Mouse (Mus musculus) cerebral cortex, adult 2 months (tissue): Measurements from ENCODE around the gene Gtdc1.

ENCODE experiments used
- WGBS: fragments of 180-500 bp; shearing (Covaris S2); methylation state at CpG from one replicate; pipeline ENCODE4 v1.1.7; 2018; 5-methylcytosine and 5-hydroxymethylcytosine counted together

The Gtdc1 gene

DNA sequence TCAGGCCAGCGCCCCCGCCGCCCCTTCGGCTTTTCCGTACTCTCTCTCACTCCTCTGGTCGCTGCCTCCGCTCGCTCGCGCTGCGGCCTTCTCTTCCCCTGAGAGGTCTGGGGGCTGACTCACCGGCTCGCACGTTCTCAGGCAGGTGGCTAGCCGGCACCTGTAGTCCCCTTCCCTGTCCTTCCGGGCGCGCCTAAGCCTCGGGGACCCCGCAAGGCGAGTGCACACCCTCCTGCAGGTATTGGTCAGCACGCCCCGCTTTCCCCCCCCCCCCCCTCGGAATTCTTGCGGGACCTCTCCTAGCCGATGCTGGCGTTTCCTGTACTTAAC, at the start of gene Gtdc1:
TSS of gene Gtdc1 (minus strand) at position 176 of the 330 bp plus-strand sequence.
- under 1% methylated on average over 26 of the region's 27 CpGs for WGBS

DNA sequence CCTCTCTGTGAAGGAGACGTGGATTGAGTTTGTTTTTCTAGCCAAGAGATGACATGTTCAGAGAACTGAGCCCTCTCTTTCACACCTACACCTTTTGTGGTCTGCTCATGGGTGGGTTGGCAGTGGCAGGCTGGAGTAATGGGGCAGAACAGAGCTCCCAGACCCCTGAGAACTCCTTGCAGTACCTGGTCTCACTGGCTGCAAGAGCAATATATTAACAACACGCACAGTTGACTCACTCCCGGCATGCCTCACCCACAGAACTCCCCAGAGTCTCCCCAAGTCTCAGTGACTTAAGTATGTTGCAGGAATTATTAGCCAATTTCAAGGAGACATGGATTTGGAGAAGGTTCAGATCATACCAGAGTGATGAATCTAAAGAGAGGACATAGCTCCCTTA, 49.6 kb upstream of the Gtdc1 start:
- WGBS: 92% methylated on average over 3 of the region's 3 CpGs

DNA sequence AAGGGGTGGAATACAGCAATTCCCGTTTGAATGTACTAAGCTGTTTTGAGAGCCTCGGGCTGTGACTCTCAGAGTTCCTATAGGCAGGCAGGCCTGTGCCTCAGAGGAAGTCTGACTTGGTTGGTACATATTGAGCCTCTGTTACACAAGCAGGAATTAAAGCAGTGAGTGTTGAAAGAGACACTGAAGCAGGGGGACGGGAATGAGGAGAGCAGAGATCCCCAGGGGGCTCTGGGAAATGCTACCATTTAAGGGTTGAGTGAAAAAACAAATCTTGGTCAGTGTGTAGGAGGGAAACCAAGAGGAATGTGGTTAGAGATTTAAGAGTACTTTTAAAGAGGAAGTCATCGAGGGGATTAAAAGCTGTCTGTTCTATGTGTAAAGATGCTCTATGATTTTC, 49.0 kb upstream of the Gtdc1 start:
- WGBS: 67% methylated on average over 4 of the region's 4 CpGs

DNA sequence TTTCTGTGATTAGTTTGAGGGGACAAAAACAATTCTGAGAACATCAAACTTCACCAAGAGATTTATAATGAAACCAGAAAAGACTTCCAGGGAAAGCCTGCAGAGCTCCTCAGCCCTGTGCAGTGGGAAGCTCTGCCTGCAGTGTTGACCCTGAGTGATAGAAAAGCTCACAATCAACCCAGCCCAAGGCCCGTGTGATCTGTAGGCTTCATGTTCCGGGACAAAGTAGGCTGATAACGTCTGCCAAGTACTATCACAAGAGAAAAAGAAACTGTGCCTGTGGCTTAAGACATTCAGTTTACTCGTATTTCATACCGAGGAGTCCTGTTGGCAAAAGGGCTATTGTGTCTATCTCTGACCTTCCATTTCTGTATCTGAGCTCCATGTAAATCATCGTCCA, 46.4 kb upstream of the Gtdc1 start:
- 88% methylated on average over 6 of the region's 6 CpGs for WGBS

DNA sequence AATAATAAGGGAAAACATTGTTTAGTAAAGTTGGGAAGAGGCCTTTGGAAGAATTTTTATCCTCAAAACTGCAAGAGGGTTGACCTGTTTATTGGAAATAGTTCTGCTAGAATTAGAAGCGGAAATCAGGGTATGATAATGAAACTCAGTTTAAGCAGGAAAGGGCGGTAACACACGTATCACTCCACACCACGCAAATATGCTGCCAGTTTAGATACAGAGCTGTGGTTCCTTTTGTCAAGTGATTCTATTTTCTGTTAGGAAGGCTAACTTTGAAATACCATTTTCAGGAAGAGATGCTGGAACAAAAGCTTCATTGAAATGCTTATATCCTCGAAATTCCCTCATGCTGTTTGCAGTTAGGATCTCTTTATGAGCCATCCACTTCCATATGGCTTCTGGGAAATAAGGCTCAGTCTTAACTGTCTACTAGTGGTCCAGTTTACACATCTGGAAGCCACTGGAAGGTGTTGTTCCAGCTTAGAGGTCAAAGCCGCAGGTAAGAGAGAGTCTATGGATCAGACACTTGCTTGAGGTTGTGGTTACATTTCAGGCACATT, 42.7 kb upstream of the Gtdc1 start:
- WGBS: 65% methylated on average over 6 of the region's 6 CpGs

DNA sequence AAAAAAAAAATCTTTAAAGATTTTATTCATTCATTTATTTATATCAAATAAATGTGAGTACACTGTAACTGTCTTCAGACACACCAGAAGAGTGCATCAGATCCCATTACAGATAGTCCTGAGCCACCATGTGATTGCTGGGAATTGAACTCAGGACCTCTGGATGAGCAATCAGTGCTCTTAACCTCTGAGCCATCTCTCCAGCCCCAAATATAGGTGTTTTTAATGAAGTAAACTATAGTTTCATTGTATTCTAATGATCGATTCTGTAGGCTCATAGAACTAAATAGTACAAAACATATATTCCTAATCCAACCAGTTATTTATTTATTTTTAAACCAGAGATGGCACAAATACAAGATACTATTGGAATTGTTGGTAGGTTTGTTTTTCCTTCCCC, 42.2 kb upstream of the Gtdc1 start:
- 98% methylated on average over 1 of the region's 1 CpGs for WGBS

DNA sequence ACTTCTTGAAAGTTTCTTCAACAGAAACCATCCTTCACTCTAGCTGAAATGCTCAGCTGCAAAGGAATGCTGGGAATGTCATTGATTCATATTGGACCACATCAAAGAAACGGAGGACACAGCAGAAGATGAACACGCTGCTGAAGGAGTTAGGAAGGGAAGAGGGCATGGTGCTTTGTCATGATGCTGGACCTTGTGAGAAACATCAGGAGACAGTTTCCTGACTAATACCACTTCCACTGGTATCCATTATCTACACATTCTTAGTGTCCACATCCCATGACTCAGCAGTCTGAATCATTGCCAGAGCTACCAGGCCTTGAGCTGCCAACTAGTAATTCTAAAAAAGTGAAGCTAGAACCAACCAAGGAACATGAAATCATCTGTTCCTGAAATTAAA, 41.8 kb upstream of the Gtdc1 start:
- 89% methylated on average over 2 of the region's 2 CpGs for WGBS

DNA sequence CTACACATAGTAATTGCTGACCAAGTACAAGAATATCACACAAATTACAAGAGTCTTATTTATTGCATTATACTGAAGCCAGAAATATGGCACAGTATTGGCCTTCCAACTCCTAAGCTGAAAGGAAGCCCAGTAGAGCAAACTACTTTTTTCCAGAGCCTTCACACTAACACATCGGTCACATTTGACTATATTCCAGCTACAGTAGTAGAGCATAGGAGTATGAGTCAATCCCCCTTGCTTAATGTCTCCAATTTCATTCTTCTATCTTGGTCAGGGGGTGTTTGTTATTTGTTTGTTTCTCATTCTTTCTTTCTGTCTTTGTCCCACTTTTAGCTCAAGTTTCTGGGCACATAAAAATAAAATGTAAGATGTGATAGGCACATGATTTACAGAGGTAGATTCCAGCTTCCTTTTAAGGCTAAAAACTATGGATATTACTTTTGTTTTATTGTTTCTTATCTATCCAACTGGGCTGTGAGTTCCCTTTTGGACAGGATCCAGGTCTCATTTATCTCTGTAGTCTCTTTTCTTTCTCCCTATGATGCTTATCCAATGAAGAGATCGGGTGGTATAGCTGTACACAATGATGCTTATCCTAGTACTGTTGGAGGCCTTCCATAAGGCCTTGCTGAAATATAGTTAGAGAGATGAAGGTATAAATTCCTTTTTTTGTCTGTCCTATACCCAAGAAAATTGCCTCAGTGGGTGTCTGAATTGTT, 38.5 kb upstream of the Gtdc1 start:
- WGBS: 63% methylated on average over 2 of the region's 2 CpGs

DNA sequence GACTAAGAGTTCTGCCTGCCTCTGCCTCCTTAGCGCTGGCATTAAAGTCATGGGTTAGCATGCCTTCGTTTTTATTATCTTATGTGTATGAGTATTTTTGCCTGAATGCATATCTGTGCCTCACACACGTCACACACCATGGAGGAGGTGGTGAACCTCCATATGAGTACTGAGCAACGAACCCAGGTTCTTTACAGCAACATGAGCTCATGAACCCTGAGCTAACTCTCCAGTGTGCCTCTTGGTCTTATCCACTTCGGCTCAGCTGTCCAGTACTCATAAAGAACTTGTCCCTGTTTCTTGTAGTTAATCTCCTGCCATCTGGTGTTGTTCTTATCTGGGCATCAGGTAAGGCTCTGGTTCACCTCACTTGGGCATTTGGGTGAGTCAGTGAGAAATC, 35.2 kb upstream of the Gtdc1 start:
- 92% methylated on average over 5 of the region's 5 CpGs for WGBS

DNA sequence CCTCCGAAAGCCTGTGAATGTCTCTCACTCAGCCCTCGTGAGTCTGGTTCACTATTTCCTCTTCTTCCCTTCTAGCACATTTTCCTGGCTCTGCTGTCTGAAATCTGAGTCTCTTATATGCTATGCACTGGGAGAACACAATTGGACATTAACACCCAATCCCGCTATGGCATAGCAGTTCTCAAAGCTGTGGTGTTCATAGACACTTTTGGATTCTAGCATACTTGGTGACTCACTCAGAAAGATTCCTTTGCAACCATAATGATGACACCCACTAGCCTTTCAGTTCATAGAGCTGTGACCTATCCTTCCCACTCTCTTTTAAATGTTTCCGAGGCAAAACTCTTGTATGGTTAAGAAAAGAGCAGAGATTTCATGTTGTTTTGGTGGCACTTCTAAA, 33.7 kb upstream of the Gtdc1 start:
- WGBS: 73% methylated on average over 4 of the region's 4 CpGs

DNA sequence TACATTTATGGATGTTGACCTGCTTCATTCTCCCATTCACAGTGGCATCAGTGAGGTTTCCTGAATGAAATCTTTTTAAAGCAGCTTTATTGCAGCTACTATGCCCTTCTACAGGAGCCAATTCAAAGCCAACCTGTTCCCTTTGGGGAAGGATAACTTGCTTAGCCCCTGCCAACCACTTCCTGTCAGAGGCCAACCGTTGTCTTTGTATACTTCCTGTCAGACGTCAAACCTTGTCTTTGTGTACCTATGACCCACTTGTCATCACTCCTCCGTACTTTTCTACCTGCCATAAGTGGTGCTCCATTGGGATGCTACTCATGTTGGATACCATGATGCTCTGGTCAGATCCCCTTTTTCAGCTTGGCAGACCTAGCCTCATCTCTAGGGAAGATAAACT, 33.1 kb upstream of the Gtdc1 start:
- 83% methylated on average over 3 of the region's 3 CpGs for WGBS

DNA sequence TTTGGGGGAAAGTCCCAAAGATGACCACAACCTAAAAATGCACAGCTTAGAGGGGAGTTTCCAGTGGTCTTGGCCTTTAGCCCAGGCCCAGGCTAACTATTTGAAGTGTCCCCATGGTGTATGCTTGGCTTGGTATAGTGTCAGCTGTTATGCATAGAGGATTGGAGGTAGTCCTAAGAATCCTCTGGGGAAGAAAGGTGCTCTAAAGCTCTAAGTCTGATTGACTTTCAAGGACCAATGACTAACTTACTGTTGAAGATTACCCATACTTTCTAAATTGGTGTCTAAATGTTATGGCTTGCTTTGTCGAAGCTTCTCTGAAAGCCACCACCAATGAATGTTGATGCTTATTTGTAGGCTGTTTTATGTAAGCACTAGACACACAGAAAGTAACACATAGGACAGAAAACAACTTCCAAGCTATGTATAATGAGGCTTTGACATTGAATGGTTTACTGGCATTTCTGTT, 29.9 kb upstream of the Gtdc1 start:
- WGBS: 90% methylated on average over 1 of the region's 1 CpGs

DNA sequence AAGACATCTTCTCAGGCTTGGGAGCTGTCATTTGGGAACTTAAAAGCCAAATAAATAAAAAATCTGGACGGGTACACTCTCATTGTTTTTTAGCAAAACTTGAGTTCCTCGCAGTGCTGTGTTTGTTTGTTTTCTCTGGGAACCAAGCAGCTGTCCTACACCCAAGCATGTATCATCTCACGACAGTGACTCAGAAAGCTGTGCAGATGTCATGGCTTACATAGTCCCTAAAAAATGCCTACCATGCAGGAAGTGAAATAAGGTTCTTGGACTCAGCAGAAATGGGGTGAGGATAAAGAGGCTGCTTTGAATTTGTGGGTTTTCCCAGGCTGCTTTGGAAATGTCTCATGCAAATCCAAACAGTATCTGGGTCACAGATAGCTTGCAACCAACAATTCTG, 28.8 kb upstream of the Gtdc1 start:
- WGBS: 33% methylated on average over 3 of the region's 3 CpGs

DNA sequence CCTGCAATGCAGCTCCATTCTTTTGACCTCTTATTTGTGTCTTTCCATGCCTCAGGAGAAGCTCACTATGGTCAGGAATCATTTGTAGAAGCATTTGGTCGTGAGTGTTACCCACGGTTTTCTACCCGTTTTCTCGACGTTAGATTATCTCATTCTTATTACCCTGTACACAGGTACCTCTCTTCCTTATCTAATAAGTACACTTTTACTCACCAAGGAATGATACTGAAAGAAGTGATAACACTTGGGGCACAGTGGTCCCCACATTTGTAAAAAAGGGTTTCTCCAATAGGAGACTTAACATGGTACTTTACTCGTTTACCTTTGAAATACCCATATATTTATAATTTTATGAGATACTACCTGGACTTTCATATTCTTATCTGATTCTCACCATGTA, 28.0 kb upstream of the Gtdc1 start:
- 94% methylated on average over 6 of the region's 6 CpGs for WGBS

DNA sequence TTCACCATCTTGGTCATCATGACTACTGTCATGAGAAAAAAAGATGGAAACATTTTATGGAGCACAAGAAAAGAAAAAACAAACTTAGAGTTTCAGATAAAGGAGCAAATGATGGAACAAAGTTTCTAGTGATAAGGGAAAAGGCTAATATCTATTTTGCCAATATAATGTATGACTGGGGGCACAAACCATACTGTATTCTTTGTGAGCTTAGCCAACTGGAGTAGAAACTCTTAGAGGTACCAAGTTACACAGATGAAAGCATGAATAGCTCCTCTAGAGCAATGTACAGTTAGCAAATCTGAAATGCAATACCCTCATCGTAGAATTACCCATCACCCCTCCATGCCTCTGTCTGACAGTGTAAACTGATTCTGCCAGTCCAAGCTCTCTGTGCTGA, 26.7 kb upstream of the Gtdc1 start:
- WGBS: 89% methylated on average over 1 of the region's 1 CpGs

DNA sequence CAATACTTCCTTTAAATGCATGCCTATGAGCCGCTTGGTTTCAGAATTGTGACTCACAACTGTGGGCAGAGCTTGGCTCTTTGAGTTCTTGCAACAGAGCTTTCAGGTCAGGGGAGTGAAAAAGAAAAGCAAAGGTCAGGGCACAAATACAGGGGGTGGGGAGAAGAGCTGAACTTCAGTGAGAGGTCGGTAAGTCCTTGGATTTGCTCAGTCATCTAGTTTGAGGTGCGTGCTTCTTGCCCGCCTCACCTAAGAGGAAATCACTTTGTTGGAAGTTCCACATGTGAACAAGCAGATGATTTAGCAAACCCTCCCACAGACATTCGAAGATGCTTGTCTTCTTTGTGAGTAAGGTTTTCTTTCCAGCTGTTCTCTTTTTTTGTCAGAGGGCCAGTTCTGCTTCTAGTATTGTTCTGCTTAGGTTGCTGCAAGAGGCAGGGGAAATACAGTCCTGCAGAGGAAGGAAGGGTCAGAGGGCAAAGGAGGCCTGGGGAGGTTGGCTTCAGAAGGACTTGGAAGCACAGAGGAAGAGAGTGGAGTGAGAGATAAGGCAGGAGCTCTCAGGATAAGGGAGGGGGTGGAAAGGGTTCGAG, 25.5 kb upstream of the Gtdc1 start:
- WGBS: 58% methylated on average over 6 of the region's 6 CpGs

DNA sequence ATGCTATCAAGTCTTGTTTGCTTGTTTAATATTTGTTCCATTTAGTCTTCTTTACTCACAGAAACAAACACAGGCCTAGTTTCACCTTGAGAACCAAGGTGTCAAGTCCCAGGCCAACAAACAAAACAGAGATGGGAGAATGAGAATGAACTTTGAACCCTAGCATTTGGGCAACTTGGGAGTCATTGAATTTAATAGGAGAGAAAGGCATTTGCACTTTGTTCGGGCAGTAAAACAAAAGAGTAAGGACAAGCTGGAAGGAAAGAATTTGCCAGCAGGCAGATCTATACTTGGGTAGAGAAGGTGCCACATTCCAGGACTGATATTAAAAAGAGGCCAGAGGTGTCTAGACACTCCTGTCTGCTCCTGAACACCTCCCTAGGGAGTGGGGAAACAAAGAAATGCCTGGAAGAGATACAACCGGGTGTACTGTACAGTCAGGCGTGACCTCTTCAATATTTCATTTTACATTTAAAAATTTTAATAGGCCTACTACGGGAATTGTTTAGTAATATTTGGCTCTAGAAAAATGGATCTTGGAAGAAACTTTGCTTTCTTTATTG, 24.3 kb upstream of the Gtdc1 start:
- 88% methylated on average over 4 of the region's 4 CpGs for WGBS

DNA sequence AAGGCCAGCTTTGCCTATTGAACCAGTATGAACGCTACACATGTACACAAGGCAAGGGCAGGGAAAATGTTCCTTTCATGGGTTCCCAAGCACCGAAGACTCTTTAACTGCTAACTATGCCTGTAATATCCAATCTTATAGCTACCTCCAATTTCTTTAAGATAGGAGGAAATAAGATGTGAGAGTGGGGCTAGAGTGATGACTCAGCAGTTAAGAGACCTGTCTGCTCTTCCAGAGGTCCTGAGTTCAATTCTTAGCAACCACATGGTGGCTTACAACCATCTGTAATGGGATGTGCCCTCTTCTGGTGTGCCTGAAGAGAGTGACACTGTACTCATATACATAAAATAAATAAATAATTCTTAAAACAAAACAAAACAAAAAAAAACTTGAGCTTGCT, 17.2 kb upstream of the Gtdc1 start:
- 97% methylated on average over 2 of the region's 2 CpGs for WGBS

DNA sequence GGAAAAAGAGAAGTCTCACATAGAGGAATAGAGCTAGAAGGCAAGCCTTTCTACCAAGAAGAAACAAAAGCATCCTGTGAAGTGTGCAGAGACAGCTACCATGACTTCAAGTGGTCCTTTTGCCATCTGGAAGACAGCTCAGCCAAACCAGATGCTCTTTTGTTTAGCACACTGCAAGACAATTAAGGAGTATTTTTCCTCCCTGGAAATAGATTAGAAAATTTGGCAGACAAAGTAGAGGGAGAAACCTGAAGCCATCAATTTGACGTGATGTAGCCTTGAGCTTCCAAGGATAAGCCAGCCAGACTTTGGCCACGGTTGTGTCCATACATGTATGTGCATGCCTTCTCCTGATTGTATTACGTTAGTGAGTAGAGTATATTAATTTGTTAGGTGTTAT, 3.5 kb upstream of the Gtdc1 start:
- WGBS: 84% methylated on average over 3 of the region's 3 CpGs

DNA sequence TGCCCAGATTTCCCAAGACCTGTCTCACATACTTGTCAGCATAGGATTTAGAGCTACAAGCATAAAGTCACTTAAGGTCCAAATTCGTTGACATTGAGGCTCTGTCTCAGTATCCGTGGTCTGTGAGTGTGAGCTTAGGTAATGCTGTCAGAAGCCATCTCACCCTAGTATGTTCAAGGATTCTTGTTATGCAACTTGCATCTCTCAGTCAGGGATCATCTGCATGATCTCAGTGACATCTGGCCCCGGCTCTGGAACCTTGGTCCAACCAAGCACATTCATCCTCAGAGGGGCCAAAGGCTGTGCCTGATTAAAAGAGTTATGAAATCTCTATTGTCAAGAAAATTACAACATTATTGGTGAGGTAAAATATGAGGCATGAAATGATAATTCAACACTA, 1.2 kb upstream of the Gtdc1 start:
- WGBS: 82% methylated on average over 3 of the region's 3 CpGs

DNA sequence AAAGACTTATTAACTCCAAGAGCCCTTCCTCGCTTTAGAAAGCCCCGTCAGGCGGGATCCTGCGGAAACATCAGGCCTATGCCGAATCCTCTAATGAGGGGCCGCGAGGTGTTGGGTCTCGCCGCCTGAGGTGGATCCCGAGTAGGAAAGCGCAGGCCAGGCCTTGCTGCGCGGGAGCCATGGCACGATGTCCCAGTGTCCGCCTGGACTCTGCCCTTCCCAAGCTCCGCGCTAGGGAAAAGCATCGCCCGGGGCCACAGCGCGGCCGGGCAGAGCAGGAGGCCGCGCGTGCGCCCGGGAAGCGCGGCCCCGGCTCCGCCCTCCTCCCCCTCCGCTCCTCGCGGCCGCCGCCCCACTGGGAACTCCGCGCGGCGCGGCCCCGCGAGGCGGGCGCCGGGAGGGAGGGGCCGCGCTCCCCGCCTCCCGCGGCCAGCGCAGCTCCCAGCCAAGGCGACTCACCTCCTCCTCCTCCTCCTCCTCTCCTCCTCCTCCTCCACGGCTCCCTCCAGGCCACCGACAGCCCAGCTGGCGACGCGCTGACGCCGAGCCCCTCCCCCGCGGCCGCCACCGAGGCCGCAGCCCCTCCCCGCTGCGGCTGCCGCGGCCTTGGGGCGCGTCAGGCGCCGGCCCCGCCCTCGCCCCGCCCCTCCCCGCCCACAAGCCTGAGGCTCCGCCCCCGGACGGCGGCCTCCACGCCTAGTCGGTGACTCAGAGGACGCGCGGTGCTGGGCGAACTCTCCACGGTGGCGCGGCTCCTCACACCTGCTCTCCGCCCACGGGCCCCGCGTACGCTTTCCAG, 575 bp downstream of the Gtdc1 start:
- WGBS: 1% methylated on average over 71 of the region's 95 CpGs

DNA sequence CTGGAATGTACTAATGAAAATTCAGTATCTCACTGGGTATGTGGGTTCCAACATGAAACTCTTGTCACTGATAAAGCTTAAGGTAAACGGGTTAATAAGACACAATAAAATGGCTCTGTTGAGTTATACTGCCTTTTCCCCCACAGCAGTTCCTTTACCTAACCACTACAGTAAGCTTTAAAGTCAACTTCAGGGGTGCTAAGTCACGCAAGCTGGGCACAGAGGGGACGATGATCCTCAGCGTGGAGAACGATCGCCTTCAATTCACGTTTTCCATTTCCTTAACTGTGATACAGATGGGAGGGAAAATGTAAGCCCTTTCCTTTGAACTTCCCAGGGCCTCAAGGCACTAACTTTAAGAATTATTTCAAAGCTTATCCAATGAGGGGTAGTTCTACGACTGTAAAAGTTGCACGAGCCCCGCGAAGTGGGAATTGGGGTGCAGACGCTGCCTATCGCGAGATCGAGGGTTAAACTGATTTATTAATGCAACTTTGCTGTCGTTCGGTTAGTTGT, 1.2 kb downstream of the Gtdc1 start:
- WGBS: 3% methylated on average over 17 of the region's 17 CpGs
